Mouse (Mus musculus) embryonic fibroblast, embryonic 13.5 days (primary cell): ENCODE results near the gene Pml. TPM values are rescaled to one million over a fixed set of nuclear protein-coding genes. Genes with fewer than 3 reads are reported as not detected.
A peak's percentile ranks its signal among the peaks of the same experiment; 100 is the strongest.

ENCODE experiments used
- H3K27ac ChIP-seq: 2 replicates; pipeline ENCODE4 v1.5.1; 2012; ENCODE audit warnings: low read length, control low read depth, inconsistent platforms; ENCODE audit not compliant: insufficient read depth
- H3K4me1 ChIP-seq: 2 replicates; pipeline ENCODE4 v1.6.1; 2011; ENCODE audit warnings: low read length; ENCODE audit not compliant: control insufficient read depth, insufficient read depth
- H3K4me3 ChIP-seq: 2 replicates; pipeline ENCODE4 v1.5.1; 2011; ENCODE audit warnings: mild to moderate bottlenecking, control low read depth, low read length; ENCODE audit not compliant: insufficient read depth
- CTCF ChIP-seq: IDR thresholded peaks from 2 replicates; pipeline ENCODE4 v1.5.1; 2011; ENCODE audit warnings: mild to moderate bottlenecking, control low read depth, low read length, moderate library complexity, borderline replicate concordance; ENCODE audit not compliant: insufficient read depth
- POLR2A ChIP-seq: IDR thresholded peaks from 2 replicates; pipeline ENCODE4 v1.6.1; 2011; ENCODE audit warnings: low read depth, mild to moderate bottlenecking, control low read depth, low read length, moderate library complexity
- polyA plus RNA-seq: library from polyadenylated mRNA; stranded (reverse); fragments of >200 nt; gene quantifications from 2 replicates; pipeline ENCODE4 v1.2.4, GENCODE M21; 2011; ENCODE audit warnings: low read depth; ENCODE audit not compliant: missing spikeins, insufficient read length

The Pml gene
- polyA plus RNA-seq, 1 experiment = 56.3 TPM

- H3K4me1 ChIP-seq = peaks cover 4% of the 10 kb centered on the region; the same call in 1 of the 2 replicates
- no peak within 1 kb of the TSS for H3K27ac ChIP-seq
- TF ChIP-seq CTCF (peak; percentile 14; the same call in 1 of the 2 replicates), POLR2A (no peak)
- peak within 1 kb of the TSS; percentile 40 for H3K4me3 ChIP-seq
Observed at GRCm38 (mm10) chr9:58203516-58204447, 45.8 kb downstream of the Pml start, which contains the start of the genes Islr and Islr2. Gene Islr (minus strand): TSS chr9:58204306. Gene Islr2 (minus strand): TSS chr9:58204319.

- Histone ChIP-seq H3K4me3 (no peak overlapping the region), H3K27ac (no peak overlapping the region), H3K4me1 (peaks cover 7% of the 10 kb centered on the region; the same call in 1 of the 2 replicates)
- TF ChIP-seq POLR2A = no peak
Observed at GRCm38 (mm10) chr9:58202676-58203453, 46.7 kb downstream of the Pml start.

- no peak overlapping the region for H3K27ac ChIP-seq
- H3K4me3 ChIP-seq = no peak overlapping the region
- H3K4me1 ChIP-seq = peaks cover 7% of the 10 kb centered on the region; the same call in 1 of the 2 replicates
- TF ChIP-seq CTCF (no peak), POLR2A (no peak)
Observed at GRCm38 (mm10) chr9:58201861-58202549, 47.6 kb downstream of the Pml start.

GRCm38 (mm10) chr9:58201091-58201842 lies 48.3 kb downstream of the Pml start:
- Histone ChIP-seq H3K4me3 (no peak overlapping the region), H3K27ac (no peak overlapping the region), H3K4me1 (peaks cover 7% of the 10 kb centered on the region; the same call in 1 of the 2 replicates)
- TF ChIP-seq POLR2A (no peak), CTCF (no peak)

- Histone ChIP-seq H3K4me1 (peaks cover 7% of the 10 kb centered on the region; the same call in 1 of the 2 replicates), H3K4me3 (no peak overlapping the region), H3K27ac (no peak overlapping the region)
- TF ChIP-seq POLR2A (no peak), CTCF (no peak)
Observed at GRCm38 (mm10) chr9:58200270-58201090, 49.1 kb downstream of the Pml start.

- peaks cover 7% of the 10 kb centered on the region; the same call in 1 of the 2 replicates for H3K4me1 ChIP-seq
- no peak overlapping the region for H3K27ac ChIP-seq
- no peak overlapping the region for H3K4me3 ChIP-seq
- TF ChIP-seq POLR2A = no peak
Observed at GRCm38 (mm10) chr9:58199381-58200269, 50.0 kb downstream of the Pml start.

- peaks cover 7% of the 10 kb centered on the region; the same call in 1 of the 2 replicates for H3K4me1 ChIP-seq
- TF ChIP-seq POLR2A = no peak
- TF ChIP-seq CTCF = no peak
- H3K27ac ChIP-seq = no peak overlapping the region
- no peak overlapping the region for H3K4me3 ChIP-seq
Observed at GRCm38 (mm10) chr9:58198801-58199371, 50.7 kb downstream of the Pml start.
